Mouse (Mus musculus) neural tube, embryonic 12.5 days (tissue): Measurements from ENCODE around the gene Klf4. TPM values are rescaled to one million over a fixed set of nuclear protein-coding genes. Genes with fewer than 3 reads are reported as not detected.
A peak's percentile ranks its signal among the peaks of the same experiment; 100 is the strongest.

ENCODE experiments used
- ATAC-seq: fragments of 200-750 bp; cut with Nextera tagmentation; 2 replicates; pipeline ENCODE4 v1.8.0; 2017; ENCODE audit warnings: low read depth, mild to moderate bottlenecking, moderate TSS enrichment, moderate library complexity; ENCODE audit not compliant: low FRiP score
- H3K27ac ChIP-seq: fragments of 300-500 bp; sonication (generic); 2 replicates; pipeline ENCODE4 v1.5.1; 2016
- H3K27me3 ChIP-seq: fragments of 300-500 bp; sonication (generic); replicated peaks from 2 replicates; pipeline ENCODE4 v1.6.1; 2016; ENCODE audit warnings: mild to moderate bottlenecking
- H3K36me3 ChIP-seq: fragments of 300-500 bp; sonication (generic); 2 replicates; pipeline ENCODE4 v1.6.1; 2016; ENCODE audit warnings: mild to moderate bottlenecking
- H3K4me1 ChIP-seq: fragments of 300-500 bp; sonication (generic); 2 replicates; pipeline ENCODE4 v1.6.1; 2016
- H3K4me2 ChIP-seq: fragments of 300-500 bp; sonication (generic); replicated peaks from 2 replicates; pipeline ENCODE4 v1.6.1; 2016; ENCODE audit warnings: mild to moderate bottlenecking
- H3K4me3 ChIP-seq: fragments of 300-500 bp; sonication (generic); 2 replicates; pipeline ENCODE4 v1.5.1; 2016
- H3K9ac ChIP-seq: fragments of 300-500 bp; sonication (generic); 2 replicates; pipeline ENCODE4 v1.6.1; 2016; ENCODE audit warnings: mild to moderate bottlenecking
- H3K9me3 ChIP-seq: fragments of 300-500 bp; sonication (generic); 2 replicates; pipeline ENCODE4 v1.6.1; 2016; ENCODE audit warnings: mild to moderate bottlenecking
- WGBS: fragments of 180-500 bp; shearing (Covaris S2); methylation state at CpG from one replicate; pipeline ENCODE4 v1.1.7; 2016; 5-methylcytosine and 5-hydroxymethylcytosine counted together
- polyA plus RNA-seq: library from polyadenylated mRNA; unstranded; fragments of >200 nt; fragmentation: Nextera tagmentation; extraction: Ambion mirVana; gene quantifications from 2 replicates; pipeline ENCODE4 v1.2.1, GENCODE M21; 2016

The Klf4 gene
- polyA plus RNA-seq, 1 experiment from 2014 or later = 2.3 TPM

DNA sequence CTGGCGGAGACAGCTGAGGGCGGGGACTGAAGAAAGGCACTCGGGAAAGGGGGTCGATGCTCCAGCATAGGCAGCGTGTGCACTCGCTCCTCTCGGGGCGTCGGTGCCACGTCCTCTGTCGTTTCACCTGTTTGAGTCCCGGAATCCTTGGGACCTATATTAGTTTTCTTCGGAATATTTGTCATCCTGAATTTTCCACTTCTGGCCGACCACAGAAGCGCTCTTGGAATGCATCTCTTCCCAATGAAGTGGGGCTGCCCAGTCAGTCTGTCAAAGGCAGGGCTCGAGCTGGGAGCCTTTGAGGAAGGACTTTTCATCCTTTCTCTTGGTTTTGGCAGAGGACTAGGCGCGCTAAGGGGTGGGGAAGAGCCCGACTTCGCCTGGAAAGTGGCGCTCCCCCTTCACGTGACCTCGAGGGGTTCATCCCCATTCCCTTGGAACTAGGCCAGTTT lies 1.6 kb upstream of the Klf4 start:
- Histone ChIP-seq H3K4me2 (peak overlapping the region; percentile 92), H3K9me3 (no peaks in the 10 kb centered on the region), H3K4me3 (peak overlapping the region; percentile 59; the same call in 1 of the 2 replicates), H3K4me1 (peaks cover 21% of the 10 kb centered on the region), H3K27ac (no peak overlapping the region), H3K9ac (0 out of 2 replicates have a peak overlapping the region, but pooled peaks have one; percentile 65), H3K27me3 (peaks cover 30% of the 10 kb centered on the region), H3K36me3 (no peaks in the 10 kb centered on the region)
- WGBS = 3% methylated on average over 23 of the region's 23 CpGs
- no peak for ATAC-seq

DNA sequence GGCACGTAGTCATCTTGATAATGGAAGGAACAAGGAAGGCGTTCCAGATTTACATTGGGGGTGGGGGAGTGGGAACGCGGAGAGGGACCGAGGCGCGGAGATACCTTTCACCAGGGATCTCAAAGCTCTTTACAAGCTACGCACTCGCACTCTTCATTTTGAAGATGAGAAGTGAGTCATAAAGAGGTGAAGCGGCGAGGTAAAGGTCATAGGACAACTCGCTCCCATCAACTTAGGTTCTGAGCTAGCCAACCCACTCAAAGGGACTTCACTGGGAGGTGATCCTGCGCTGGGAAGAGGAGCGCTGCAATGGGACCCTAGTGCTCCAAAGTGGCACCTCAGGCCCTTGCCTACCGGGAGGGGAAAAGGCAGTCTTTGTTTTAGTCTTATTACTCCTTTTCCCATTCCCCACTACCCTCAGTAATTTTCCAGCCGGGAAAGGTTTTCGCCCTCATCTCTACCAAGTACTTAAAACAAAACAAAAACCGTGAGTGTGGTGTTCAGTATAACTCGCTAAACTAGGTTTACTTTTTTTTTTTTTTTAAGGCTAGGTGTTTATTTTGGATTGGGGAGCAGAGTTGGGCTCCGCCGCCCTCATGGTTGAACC lies 1.0 kb upstream of the Klf4 start:
- peak; percentile 8; the same call in 1 of the 2 replicates for ATAC-seq

DNA sequence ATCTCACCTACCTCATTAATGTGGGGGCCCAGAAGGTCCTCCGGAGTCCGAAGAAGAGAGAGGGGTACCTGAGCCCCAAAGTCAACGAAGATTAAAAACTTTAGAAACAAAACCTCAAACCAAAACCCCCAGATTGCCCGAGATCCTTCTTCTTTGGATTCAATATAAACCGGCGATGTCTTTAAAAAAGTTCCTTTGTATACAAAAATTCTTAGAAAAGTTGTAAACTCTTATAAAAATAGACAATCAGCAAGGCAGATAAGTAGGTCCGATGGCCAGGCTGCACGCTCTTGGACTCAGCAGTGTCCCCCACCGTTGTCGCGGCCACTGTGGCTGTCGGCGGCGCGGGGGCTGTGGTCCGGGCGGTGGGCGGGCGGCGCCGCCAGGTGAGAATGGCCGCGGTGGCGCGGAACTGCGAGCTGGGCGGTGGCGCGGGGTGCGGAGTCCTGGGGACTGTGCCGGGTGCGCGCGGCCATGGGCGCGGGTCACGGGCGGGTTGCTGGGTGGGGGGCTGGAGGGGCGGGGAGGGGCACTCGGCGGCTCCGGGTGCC lies 335 bp downstream of the Klf4 start:
- under 1% methylated on average over 42 of the region's 42 CpGs for WGBS
- peaks cover 30% of the 10 kb centered on the region for H3K27me3 ChIP-seq
- H3K4me2 ChIP-seq = peak overlapping the region; percentile 92

More for the DNA sequence above, 1.0 kb upstream of the Klf4 start:
- Histone ChIP-seq H3K4me1 (peaks cover 21% of the 10 kb centered on the region), H3K4me3 (peak overlapping the region; percentile 59), H3K27me3 (peaks cover 30% of the 10 kb centered on the region), H3K9ac (peak overlapping the region; percentile 65), H3K4me2 (peak overlapping the region; percentile 92), H3K36me3 (no peaks in the 10 kb centered on the region), H3K9me3 (no peaks in the 10 kb centered on the region), H3K27ac (peak overlapping the region; percentile 29; the same call in 1 of the 2 replicates)
- 1% methylated on average over 21 of the region's 21 CpGs for WGBS

DNA sequence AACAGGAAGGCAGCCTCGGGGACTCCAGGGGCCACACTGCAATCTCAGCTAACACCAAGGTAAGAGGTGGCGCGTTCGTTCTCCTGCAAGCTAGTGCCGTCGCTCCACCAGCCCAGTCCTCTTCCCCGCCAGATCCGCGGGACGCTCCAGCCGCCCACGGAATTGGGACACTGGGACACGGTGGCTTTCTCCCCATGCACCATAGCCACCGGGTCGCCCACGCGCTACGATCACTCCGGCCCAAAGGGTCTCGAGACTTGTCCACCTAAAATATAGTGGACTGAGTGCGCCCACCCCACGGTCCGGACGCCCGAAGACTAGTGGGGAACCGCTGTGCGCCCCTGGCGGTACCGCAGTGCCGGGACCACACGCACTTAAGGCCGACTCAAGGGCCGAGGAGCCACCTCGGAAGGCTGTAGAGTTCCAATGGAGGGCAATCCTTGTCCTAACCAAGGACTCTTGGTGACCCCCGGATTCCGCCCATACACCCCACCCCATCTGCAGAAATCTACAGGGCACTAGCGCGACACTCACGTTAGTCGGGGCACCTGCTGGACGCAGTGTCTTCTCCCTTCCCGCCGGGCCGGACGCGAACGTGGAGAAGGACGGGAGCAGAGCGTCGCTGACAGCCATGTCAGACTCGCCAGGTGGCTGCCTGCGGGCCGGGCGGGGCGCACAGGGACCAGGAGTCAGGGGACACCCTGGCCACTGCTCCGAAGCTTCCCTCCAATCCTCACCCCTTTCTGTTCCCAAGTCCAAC lies 990 bp downstream of the Klf4 start:
- no peak overlapping the region for H3K27ac ChIP-seq
- H3K4me3 ChIP-seq = peak overlapping the region; percentile 59
- H3K9ac ChIP-seq = peak overlapping the region; percentile 51
- WGBS = 1% methylated on average over 56 of the region's 56 CpGs
- H3K36me3 ChIP-seq = no peaks in the 10 kb centered on the region
- no peaks in the 10 kb centered on the region for H3K9me3 ChIP-seq
- peaks cover 21% of the 10 kb centered on the region for H3K4me1 ChIP-seq
- peak overlapping the region; percentile 92 for H3K4me2 ChIP-seq
- ATAC-seq = no peak
- H3K27me3 ChIP-seq = peaks cover 30% of the 10 kb centered on the region

More for the DNA sequence above, 335 bp downstream of the Klf4 start:
- H3K27ac ChIP-seq = no peak overlapping the region
- peak overlapping the region; percentile 59 for H3K4me3 ChIP-seq
- peak; percentile 59 for ATAC-seq
- H3K9me3 ChIP-seq = no peaks in the 10 kb centered on the region
- H3K36me3 ChIP-seq = no peaks in the 10 kb centered on the region
- peaks cover 21% of the 10 kb centered on the region for H3K4me1 ChIP-seq
- H3K9ac ChIP-seq = peak overlapping the region; percentile 65

DNA sequence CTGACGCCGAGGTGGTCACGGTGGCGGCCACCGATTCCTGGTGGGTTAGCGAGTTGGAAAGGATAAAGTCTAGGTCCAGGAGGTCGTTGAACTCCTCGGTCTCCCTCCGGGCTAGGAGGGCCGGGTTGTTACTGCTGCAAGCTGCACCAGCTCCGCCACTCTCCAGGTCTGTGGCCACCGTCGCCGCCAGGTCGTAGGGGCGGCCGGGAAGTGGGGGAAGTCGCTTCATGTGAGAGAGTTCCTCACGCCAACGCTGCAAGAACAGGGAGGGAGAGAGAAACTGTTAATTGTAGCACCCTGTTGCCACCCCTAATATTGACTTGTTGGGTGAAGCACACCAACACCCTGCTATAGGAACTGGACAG lies 1.6 kb downstream of the Klf4 start:
- H3K4me1 ChIP-seq = peaks cover 21% of the 10 kb centered on the region
- no peaks in the 10 kb centered on the region for H3K36me3 ChIP-seq
- H3K4me2 ChIP-seq = peak overlapping the region; percentile 92
- H3K9me3 ChIP-seq = no peaks in the 10 kb centered on the region
- peak overlapping the region; percentile 51 for H3K9ac ChIP-seq
- no peak for ATAC-seq
- no peak overlapping the region for H3K27ac ChIP-seq
- WGBS = under 1% methylated on average over 20 of the region's 20 CpGs
- peak overlapping the region; percentile 59 for H3K4me3 ChIP-seq
- H3K27me3 ChIP-seq = peaks cover 30% of the 10 kb centered on the region

DNA sequence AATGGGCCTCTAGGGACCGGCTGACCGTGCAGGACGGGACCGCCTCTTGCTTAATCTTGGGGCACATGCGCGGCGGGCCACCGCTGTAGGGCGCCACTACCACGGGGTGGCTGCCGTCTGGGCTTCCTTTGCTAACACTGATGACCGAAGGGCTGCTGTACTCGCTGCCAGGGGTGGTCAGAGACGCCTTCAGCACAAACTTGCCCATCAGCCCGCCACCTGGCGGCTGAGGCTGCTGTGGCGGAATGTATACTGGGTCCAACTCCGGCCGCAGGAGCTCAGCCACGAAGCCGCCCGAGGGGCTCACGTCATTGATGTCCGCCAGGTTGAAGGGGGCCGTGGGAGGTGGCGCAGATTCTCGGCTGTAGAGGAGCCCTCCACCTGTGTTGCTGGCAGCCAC lies 2.0 kb downstream of the Klf4 start:
- Histone ChIP-seq H3K27me3 (peaks cover 30% of the 10 kb centered on the region), H3K9ac (peak overlapping the region; percentile 51), H3K36me3 (no peaks in the 10 kb centered on the region), H3K4me1 (peaks cover 21% of the 10 kb centered on the region), H3K4me3 (peak overlapping the region; percentile 59), H3K4me2 (peak overlapping the region; percentile 92), H3K27ac (no peak overlapping the region), H3K9me3 (no peaks in the 10 kb centered on the region)
- under 1% methylated on average over 27 of the region's 27 CpGs for WGBS
- ATAC-seq = 0 out of 2 replicates have a peak, but pooled peaks have one; percentile 8

DNA sequence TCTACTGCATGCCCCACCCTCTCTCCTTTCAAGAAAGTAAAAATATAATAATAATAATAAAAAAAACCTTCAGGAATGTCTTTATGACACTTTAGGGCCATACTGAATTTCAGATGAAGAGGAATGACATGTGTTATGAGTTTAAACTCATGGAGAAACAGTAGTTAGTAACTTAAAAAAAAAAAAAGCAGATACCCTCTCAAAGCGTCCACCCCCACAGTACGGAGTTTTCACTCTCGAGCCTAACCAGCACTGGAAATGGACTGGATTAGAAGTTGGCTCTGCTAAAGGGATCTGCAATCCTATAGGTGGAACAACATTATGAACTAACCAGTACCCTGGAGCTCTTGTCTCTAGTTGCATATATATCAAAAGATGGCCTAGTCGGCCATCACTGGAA lies 3.9 kb downstream of the Klf4 start:
- Histone ChIP-seq H3K9me3 (no peaks in the 10 kb centered on the region), H3K9ac (no peak overlapping the region), H3K4me3 (no peak overlapping the region), H3K27ac (no peak overlapping the region), H3K4me1 (peaks cover 21% of the 10 kb centered on the region), H3K4me2 (no peak overlapping the region), H3K36me3 (no peaks in the 10 kb centered on the region), H3K27me3 (peaks cover 27% of the 10 kb centered on the region)
- ATAC-seq = no peak
- 92% methylated on average over 4 of the region's 4 CpGs for WGBS

DNA sequence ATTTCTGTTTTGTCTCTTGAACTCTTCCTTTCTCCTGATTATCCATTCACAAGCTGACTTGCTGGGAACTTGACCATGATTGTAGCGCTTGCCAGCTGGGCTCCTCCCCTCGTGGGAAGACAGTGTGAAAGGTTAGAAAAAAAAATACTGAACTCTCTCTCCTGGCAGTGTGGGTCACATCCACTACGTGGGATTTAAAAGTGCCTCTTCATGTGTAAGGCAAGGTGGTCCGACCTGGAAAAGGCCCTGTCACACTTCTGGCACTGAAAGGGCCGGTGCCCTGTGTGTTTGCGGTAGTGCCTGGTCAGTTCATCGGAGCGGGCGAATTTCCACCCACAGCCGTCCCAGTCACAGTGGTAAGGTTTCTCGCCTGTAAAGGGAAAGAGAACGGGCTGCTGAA lies 4.3 kb downstream of the Klf4 start:
- 84% methylated on average over 12 of the region's 12 CpGs for WGBS
- Histone ChIP-seq H3K27me3 (peaks cover 27% of the 10 kb centered on the region), H3K36me3 (no peaks in the 10 kb centered on the region), H3K27ac (no peak overlapping the region), H3K4me3 (no peak overlapping the region), H3K4me2 (no peak overlapping the region), H3K9me3 (no peaks in the 10 kb centered on the region), H3K9ac (no peak overlapping the region), H3K4me1 (peaks cover 21% of the 10 kb centered on the region)
- ATAC-seq = no peak

DNA sequence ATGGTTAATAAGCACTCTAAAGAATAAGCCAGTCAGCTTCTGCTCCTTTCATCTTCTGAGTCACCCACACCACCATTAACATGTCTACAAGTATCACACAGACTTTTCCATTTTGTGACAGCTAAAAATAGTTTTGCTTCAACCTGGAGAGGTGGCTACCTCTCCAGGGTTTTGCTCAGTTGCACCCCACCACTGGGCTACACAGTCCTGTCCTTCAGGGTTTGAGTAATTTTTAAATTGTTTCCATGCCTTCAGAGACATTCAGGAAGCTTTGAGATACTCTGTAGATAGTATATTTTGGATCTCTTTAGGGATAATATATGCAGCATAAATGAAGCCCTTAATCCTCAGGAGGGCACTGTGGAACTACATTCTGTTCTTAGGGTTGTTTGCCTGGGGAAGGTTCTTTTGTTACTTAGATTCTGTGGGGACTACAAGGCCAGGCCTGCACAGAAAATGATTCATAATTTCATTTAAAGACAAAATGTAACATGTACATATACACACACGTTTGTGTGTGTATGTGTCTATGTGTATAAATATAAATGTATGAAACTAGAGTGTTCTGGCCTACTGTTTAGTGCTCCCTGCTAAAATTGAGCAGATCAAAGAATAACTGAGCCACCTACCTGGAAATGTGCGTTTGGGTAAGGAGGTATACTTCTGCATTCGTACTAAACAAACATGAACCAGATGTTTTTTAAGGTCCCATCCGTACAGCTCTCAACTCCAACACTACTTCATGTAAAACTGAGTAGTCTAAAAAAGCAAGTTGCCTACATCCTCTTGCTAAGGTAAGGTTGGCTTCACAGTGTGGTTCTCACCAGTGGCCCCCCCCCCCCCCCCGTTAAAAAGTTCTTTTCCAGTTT lies 5.8 kb downstream of the Klf4 start:
- no peaks in the 10 kb centered on the region for H3K36me3 ChIP-seq
- peaks cover 20% of the 10 kb centered on the region for H3K27me3 ChIP-seq
- H3K9me3 ChIP-seq = no peaks in the 10 kb centered on the region
- ATAC-seq = no peak
- no peak overlapping the region for H3K4me3 ChIP-seq
- H3K9ac ChIP-seq = no peak overlapping the region
- 77% methylated on average over 5 of the region's 5 CpGs for WGBS
- H3K4me1 ChIP-seq = peaks cover 18% of the 10 kb centered on the region
- H3K27ac ChIP-seq = no peak overlapping the region
- H3K4me2 ChIP-seq = no peak overlapping the region

DNA sequence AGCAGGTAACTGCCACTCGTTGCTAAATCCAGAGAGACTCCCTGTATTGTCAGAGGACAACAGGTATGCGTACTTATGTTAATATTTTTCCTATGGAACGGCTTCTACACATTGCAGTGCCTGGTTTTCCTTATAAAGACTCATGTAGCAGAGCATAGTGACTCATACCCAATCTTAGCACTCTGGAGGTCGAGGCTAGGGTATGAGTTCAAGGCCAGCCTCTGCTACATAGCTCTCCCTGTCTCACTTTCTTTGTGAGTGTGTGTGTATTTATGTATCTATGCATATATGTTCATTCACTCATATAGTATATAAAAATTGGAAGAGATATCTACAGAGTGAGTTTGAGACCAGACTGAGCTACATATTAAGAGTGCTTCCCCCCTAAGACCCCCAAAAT lies 8.3 kb downstream of the Klf4 start:
- Histone ChIP-seq H3K9ac (no peak overlapping the region), H3K4me1 (no peaks in the 10 kb centered on the region), H3K4me2 (no peak overlapping the region), H3K27ac (no peak overlapping the region), H3K9me3 (no peaks in the 10 kb centered on the region), H3K27me3 (no peaks in the 10 kb centered on the region), H3K4me3 (no peak overlapping the region), H3K36me3 (no peaks in the 10 kb centered on the region)
- 75% methylated on average over 4 of the region's 4 CpGs for WGBS
- ATAC-seq = no peak

DNA sequence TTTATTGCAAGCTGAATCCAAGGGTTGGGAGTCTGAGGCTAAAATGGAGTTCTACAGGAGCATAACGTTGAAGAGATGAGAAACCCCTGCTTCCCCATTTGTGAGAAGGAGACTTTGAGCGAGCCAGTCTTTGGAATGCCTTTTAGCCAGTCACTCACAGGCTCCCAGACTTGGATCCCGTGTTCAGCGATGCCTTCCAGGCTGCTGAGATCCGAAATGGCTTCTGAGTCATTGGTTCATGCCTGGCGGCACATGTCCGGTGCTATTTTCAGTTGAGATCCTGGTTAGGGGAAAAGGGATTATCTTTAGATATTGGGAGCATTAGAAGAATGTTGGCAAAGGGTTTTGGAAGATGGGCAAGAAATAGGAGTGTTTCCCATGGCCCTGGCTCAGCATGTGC lies 14.8 kb downstream of the Klf4 start:
- Histone ChIP-seq H3K4me2 (no peak overlapping the region), H3K4me3 (no peak overlapping the region), H3K4me1 (peaks cover 7% of the 10 kb centered on the region; the same call in 1 of the 2 replicates), H3K36me3 (no peaks in the 10 kb centered on the region), H3K27ac (no peak overlapping the region), H3K9ac (no peak overlapping the region), H3K9me3 (no peaks in the 10 kb centered on the region), H3K27me3 (no peaks in the 10 kb centered on the region)
- 91% methylated on average over 7 of the region's 7 CpGs for WGBS
- no peak for ATAC-seq

DNA sequence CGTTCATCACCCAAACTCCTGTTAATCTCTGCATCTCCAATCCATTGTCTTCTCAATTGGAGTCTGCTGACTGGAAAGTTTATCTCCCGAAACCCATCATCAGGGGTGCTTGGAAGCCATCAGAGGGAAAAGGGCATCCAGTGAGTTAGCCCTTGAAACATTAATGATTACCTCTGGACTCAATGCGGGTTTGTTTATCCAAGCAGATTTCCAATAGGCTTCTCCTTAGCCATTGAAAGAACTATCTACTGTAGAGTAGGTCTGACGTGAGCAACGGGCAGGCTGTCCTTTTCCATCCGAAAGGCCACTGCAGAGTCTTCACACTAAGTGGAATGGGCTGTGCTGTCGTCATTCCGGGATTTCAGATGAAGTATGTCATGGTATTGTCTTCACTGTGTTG lies 16.2 kb downstream of the Klf4 start:
- H3K9ac ChIP-seq = no peak overlapping the region
- no peak for ATAC-seq
- no peaks in the 10 kb centered on the region for H3K36me3 ChIP-seq
- H3K4me1 ChIP-seq = peaks cover 7% of the 10 kb centered on the region; the same call in 1 of the 2 replicates
- WGBS = 80% methylated on average over 8 of the region's 8 CpGs
- no peak overlapping the region for H3K4me3 ChIP-seq
- no peaks in the 10 kb centered on the region for H3K27me3 ChIP-seq
- no peaks in the 10 kb centered on the region for H3K9me3 ChIP-seq
- no peak overlapping the region for H3K4me2 ChIP-seq
- H3K27ac ChIP-seq = no peak overlapping the region
